Mouse (Mus musculus) left cerebral cortex, adult 8-10 months (tissue): ENCODE results near the gene Dmc1. TPM values are rescaled to one million over a fixed set of nuclear protein-coding genes. Genes with fewer than 3 reads are reported as not detected.

Experiments used
- DNase-seq, 2 experiments: peaks; one replicate each; pipeline ENCODE4 v3.0.0; 2022; ENCODE audit warnings: low spot score in 2 of 2
- total RNA-seq, 4 experiments: library from RNA; stranded (reverse); gene quantifications; 2 replicates each; pipeline ENCODE4 v1.2.4; 2022

Dmc1 gene
- 1 to 10 TPM in 2 of 4 experiments, under 1 TPM in 2; 0.17 to 1.8 (median 0.92) TPM for total RNA-seq

- DNase-seq: no peak
Measured at GRCm38 (mm10) chr15:79604990-79605665, at the start of gene Dmc1. TSS of gene Dmc1 (minus strand) at chr15:79605109.

- no peak for DNase-seq
Measured at GRCm38 (mm10) chr15:79651481-79651880, 46.6 kb upstream of the Dmc1 start.

GRCm38 (mm10) chr15:79650569-79650968, 45.7 kb upstream of the Dmc1 start:
- DNase-seq: no peak

- no peak for DNase-seq
Measured at GRCm38 (mm10) chr15:79648130-79648529, 43.2 kb upstream of the Dmc1 start.

- no peak for DNase-seq
Measured at GRCm38 (mm10) chr15:79645483-79645882, 40.6 kb upstream of the Dmc1 start.

GRCm38 (mm10) chr15:79641135-79641817, 36.4 kb upstream of the Dmc1 start:
- DNase-seq: peak in 1 of 2 experiments; percentile 47

GRCm38 (mm10) chr15:79630471-79630870, 25.6 kb upstream of the Dmc1 start:
- no peak for DNase-seq

GRCm38 (mm10) chr15:79619770-79620414, 15.0 kb upstream of the Dmc1 start:
- no peak for DNase-seq

- DNase-seq: no peak
Measured at GRCm38 (mm10) chr15:79618456-79618855, 13.5 kb upstream of the Dmc1 start.

GRCm38 (mm10) chr15:79617135-79617534, 12.2 kb upstream of the Dmc1 start:
- DNase-seq: no peak

- no peak for DNase-seq
Measured at GRCm38 (mm10) chr15:79616729-79617128, 11.8 kb upstream of the Dmc1 start.

GRCm38 (mm10) chr15:79615501-79615900, 10.6 kb upstream of the Dmc1 start:
- DNase-seq: no peak

- DNase-seq: no peak
Measured at GRCm38 (mm10) chr15:79609226-79609625, 4.3 kb upstream of the Dmc1 start.

- DNase-seq: no peak
Measured at GRCm38 (mm10) chr15:79608214-79608613, 3.3 kb upstream of the Dmc1 start.

GRCm38 (mm10) chr15:79607757-79608156, 2.8 kb upstream of the Dmc1 start:
- no peak for DNase-seq

- DNase-seq: no peak
Measured at GRCm38 (mm10) chr15:79606161-79606560, 1.3 kb upstream of the Dmc1 start.

GRCm38 (mm10) chr15:79600176-79600575, 4.7 kb downstream of the Dmc1 start:
- DNase-seq: peak in 1 of 2 experiments; percentile 69

- DNase-seq: no peak
Measured at GRCm38 (mm10) chr15:79598715-79599114, 6.2 kb downstream of the Dmc1 start.

- DNase-seq: no peak
Measured at GRCm38 (mm10) chr15:79581581-79581980, 23.3 kb downstream of the Dmc1 start.

GRCm38 (mm10) chr15:79577671-79578426, 27.1 kb downstream of the Dmc1 start:
- DNase-seq: peak; percentile 6 to 23

GRCm38 (mm10) chr15:79576947-79577346, 28.0 kb downstream of the Dmc1 start:
- DNase-seq: no peak
